Mouse (Mus musculus) kidney, postnatal 10 days (tissue): ENCODE results near the gene Ankrd54.

Source experiments
- DNase-seq: peaks from one replicate; pipeline ENCODE4 v3.0.0; 2021; ENCODE audit warnings: mixed read lengths

Gene Ankrd54

GRCm38 (mm10) chr15:79062376-79063159, at the start of gene Ankrd54:
Ankrd54 (minus strand) TSS chr15:79062893.
- DNase-seq: peak; percentile 98

GRCm38 (mm10) chr15:79111774-79112173, 49.1 kb upstream of the Ankrd54 start:
- DNase-seq: peak; percentile 63

DNA sequence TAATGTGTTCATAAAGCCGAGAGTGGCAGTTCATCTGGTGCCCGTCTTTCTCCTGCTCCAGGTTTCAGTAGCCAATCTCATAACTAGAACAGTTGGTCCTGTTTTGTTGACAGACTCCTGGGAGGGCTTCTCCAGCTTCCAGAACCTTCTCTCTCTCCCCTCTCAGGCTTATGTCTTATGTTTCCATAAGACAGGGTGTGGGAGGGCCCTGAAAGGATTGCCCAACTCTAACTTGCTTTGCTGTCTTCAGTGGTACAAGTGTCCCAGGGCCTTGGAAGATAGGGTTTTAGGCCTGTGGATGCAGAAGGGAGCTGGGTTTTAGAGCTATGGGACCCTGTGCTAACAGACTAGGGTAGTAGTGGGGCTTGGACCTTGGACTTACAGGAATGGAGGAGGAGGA, 47.8 kb upstream of the Ankrd54 start:
- DNase-seq: no peak

GRCm38 (mm10) chr15:79110031-79110430, 47.3 kb upstream of the Ankrd54 start:
- DNase-seq: no peak

GRCm38 (mm10) chr15:79109321-79109934, 46.7 kb upstream of the Ankrd54 start:
- DNase-seq: no peak

- peak; percentile 84 for DNase-seq
Observed at GRCm38 (mm10) chr15:79108421-79109320, 46.0 kb upstream of the Ankrd54 start, which contains the start of gene Micall1. Micall1 (plus strand) TSS chr15:79108898.

DNA sequence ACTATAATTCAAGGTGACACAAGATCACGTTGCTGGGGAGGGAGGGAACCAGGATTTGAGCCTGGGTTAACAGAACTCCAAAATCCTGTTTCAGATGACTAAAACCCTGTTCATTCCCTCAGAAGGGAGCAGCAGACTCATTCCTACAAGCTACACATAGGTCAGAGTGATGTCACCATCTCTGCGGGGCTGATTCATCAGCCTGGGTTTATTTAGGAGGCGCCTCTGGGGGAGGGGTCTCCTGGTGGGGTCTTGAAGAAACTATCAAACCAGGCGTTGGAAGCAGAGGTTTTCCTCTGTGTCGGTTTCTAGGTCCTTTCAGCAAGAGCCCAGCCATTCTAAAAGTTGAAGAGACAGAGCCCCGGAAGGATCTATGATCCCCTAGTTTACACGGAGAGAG, 45.3 kb upstream of the Ankrd54 start:
- DNase-seq: no peak

DNA sequence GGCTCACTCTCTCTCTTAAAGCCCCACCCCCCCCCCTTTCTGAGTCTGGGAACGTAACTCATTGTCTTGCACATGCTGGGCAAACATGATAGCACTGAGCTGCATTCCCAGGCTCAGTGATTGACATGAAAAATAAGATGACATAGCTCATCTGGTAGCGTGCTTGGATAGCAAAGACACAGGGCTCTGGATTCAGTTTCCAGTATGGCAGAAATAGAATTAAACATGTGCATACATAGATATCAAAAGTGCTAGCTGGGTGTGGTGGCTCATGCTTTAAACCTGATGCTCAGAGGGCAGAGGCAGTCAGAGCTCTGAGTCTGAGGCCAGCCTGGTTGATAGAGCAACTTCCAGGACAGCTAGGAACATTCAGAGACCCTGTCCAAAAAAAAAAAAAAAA, 43.1 kb upstream of the Ankrd54 start:
- DNase-seq: no peak

GRCm38 (mm10) chr15:79103264-79103663, 40.6 kb upstream of the Ankrd54 start:
- DNase-seq: no peak

DNA sequence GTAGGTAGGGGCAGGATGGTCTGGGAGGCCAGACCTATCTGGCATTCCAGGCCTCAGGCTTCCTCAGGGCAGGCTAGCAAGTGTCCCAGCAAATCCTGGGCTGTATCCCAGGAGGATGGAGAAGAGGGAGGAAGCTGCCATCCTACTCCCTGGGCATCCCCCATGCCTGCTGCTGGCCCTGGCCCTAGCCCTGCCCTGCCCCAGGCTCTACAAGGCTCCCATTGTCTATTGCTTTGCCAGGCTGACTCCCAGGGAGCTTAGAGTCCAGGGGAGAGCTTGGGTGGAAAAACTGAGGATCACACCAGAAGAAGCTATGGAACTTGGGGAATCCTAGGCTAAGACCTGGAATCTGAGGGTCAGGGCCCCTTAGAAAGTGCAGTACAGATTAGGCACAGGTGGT, 38.8 kb upstream of the Ankrd54 start:
- DNase-seq: no peak

DNA sequence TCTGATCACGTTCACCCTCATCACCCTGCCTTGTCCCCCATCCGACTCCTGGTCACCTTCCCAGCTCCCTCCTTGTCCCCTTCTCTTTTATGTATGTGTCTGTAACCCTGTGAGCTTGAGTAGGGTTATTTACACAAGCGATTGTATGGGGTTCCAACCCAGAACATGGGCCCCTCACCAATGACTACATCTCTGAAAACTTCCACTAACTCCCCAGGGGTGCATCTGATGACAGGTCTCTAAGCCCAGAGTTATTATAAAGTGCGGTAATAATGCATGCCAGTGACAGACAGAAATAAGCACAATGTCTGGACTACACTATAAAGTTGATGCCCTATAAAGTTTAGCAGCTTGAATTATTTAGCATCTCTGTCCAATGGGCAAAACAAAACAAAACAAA, 37.7 kb upstream of the Ankrd54 start:
- no peak for DNase-seq

DNA sequence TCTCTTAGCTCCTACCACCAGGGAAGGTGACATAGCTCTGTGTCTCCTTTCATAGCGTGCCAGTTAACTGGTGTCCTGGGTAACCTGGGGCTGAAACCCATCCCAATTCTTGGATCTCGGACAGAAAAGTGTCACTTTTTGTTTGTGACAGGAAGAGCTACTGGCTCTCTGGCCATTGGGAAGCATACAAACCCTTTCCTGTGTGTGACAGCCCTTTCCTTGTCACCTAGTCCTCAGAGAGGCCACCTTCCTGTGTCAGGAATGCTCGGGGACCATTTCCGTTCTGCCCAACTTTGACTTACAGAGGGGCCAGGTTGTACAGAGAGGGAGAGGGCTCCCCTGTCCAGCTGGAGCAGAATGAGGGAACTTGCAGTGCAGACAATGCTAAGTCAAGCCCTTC, 36.8 kb upstream of the Ankrd54 start:
- DNase-seq: peak; percentile 46

DNA sequence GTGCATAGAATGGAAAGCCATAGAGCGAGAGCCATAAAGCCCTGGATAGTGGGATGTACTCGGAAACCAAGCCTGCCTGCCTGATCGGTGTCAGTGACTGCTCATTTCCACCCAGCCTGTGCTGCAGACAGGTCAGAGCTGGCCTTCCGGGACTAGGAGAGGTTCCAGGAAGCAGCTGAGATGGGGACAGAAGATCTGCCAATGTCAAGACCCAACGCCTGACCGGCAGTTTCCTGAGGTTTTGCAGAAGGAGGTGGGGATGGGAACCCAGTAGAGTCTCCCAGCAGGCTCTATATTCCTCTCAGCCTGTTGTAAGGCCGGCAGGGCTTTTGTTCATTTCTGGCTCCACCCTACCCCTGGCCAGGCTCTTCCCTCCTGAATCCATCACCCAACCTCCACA, 36.2 kb upstream of the Ankrd54 start:
- peak; percentile 77 for DNase-seq

DNA sequence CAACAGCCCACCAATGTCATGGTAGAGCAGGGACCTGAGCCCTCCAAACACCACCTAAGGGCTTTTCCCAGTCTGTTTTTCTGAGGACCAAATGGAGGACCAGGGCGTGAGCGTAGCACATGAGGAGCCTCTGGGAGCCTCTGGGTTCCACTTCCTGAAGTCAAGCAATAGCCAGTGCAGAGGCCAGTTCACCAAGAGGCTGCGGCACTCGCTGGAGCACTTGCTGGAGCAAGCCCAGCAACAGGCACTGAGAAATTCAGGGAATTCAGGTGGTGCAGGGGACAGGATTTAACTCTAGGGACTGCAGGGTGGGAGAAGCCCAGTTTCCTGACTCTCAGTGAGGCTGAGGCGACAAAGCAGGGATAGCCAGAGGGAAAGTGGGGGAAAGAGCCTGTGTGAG, 35.5 kb upstream of the Ankrd54 start:
- peak; percentile 46 for DNase-seq

DNA sequence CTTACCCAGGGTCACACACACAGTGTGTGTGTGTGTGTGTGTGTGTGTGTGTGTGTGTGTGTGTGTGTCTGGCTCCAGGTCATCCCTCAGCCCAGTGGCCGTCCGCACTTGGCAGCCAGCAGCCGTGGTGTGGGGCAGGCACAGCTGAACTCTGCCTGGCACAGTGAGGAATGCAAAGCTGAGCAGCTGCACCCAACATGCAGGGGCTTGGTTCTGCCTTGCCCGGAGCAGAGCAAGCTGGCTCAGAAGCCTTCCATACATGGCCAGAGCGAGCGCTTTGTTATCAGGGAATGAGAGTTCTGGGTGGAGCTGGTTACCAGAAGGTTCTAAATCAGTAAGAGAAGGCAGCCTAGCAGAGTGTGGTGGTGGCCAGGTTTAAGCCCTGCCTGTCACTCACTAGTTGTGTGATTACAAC, 34.9 kb upstream of the Ankrd54 start:
- DNase-seq: peak; percentile 81

DNA sequence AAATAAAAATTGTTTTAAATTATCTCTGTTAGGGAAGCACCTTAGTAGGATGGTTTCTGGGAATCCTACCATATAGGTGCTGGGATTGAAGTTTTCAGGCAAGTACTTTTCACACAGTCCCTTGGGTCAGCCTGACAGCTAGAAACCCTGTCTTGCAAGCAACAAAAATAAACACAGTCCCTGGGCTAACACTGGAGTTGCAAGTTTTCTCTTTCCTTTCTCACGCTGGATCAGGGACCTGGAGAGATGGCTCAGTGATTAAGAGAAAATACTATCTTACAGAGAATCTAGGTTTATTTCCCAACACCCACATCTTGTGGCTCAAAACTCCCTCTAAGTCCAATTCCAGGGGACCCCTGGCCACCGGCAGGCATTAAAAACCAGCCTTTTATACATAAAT, 34.4 kb upstream of the Ankrd54 start:
- no peak for DNase-seq

DNA sequence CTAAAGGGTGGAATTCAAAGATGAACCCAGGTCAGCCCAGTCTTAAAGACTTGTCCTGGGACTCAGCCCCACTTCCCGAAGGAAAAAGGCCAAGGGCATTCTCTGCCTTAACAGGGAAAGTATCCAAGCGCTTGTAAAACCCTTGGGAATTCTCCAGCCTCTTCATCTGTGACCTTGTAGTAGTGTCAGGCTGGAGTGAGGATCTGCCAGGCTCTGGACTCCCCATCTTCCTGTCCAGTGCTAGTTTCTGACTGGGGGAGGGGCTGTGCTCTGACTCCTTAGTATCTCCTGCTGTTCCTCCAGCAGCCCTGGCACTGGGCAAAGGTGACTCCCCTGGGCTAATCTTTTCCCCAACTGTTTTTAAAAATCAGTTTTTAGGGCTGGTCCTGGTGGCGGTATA, 33.9 kb upstream of the Ankrd54 start:
- DNase-seq: peak; percentile 71

GRCm38 (mm10) chr15:79095483-79095882, 32.8 kb upstream of the Ankrd54 start:
- DNase-seq: no peak

GRCm38 (mm10) chr15:79093083-79093839, 30.6 kb upstream of the Ankrd54 start:
- DNase-seq: peak; percentile 75

- DNase-seq: no peak
Observed at GRCm38 (mm10) chr15:79092284-79092683, 29.6 kb upstream of the Ankrd54 start.

DNA sequence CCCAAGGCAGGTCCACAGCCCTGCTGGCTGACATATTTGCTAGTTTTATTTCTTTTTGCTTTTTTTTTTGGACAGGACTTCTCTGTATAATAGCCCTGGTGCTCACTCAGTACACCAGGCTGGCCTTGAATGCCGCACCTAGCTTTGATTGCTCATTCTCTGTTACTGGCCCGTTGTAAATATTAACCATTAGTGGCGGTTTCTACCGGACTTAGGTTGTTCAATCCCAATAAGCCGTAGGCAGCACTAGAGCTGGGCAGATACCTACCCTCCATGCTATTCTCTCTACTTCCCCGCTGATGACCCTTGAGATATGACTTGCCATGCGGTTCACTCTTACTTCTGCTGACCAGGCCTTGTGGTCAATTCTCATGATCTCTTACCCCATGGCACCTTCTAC, 16.9 kb upstream of the Ankrd54 start:
- no peak for DNase-seq

DNA sequence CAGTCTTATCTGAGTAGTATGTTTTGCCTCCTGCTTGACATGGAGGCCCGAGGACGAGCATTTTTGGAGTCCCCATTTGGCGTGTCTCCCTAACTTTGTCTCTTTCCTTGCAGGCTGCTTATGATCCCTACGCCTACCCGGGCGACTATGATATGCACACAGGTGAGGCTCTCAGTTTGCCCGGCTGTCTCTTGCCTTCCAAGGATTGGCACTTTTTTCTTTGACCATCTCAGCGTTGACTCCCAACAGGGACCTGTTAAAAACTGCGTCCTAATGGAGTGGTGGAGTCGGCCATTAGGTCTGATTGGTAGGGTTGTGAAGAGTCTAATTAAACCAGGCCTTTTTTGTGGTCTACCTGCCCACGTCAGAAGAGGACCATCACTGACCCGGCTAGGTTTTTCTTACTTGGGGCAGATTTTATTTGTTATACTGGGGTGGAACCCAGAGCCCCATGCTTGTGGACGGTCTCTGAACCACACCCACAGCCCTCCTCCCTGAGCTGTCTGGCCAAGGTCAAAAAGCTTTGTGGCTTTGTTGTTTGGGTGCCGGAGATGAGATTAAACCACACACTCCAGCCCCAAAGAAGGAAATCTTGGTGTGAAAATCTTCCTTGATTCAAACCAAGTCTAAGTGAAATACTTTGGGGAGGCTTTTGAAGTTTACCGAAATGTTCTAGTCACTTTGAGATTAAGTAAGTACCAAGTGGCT, 13.1 kb upstream of the Ankrd54 start:
- no peak for DNase-seq
